Mouse (Mus musculus): ENCODE results near the gene Mfsd12.

- TF ChIP-seq CTCF (conservative IDR thresholded peaks at IDR 0.05; ENCODE audit: low read length) (no peak), NANOG (IDR thresholded peaks at IDR 0.05; ENCODE audit: borderline replicate concordance, low read length) (no peak), POU5F1 (IDR thresholded peaks at IDR 0.05; ENCODE audit: borderline replicate concordance, low read length) (no peak)
These were observed 45.0 kb downstream of the Mfsd12 start for GRCm38 (mm10) chr10:81402227-81402765.
